Mouse (Mus musculus) thymus, adult 2 months (tissue): ENCODE results near the gene Adgrl1.

Source experiments
- CTCF ChIP-seq: fragments of 200-500 bp; IDR thresholded peaks from 2 replicates; pipeline ENCODE4 v1.5.1; 2012; ENCODE audit warnings: mild to moderate bottlenecking, control low read depth, low read length, moderate library complexity, borderline replicate concordance; ENCODE audit not compliant: control insufficient read depth, poor library complexity, insufficient read depth; ENCODE audit errors: extremely low read depth
- POLR2A ChIP-seq: fragments of 200-500 bp; IDR thresholded peaks from 2 replicates; pipeline ENCODE4 v1.6.1; 2012; ENCODE audit warnings: mild to moderate bottlenecking, low read length, control low read depth, moderate library complexity; ENCODE audit not compliant: control insufficient read depth, poor library complexity, insufficient read depth; ENCODE audit errors: extremely low read depth

- TF ChIP-seq CTCF (no peak), POLR2A (no peak)
Observed at GRCm38 (mm10) chr8:83909311-83909710, 9.4 kb downstream of the Adgrl1 start.
